ENCODE assay signal across 22 mouse cellular contexts in genomic region chr2:25003946-25004786, GRCm38 (mm10). TPM values are rescaled to one million over a fixed set of nuclear protein-coding genes. Genes with fewer than 3 reads are reported as not detected.
DNase-seq lines count a peak whose midpoint lies in the region; ATAC-seq lines count a peak whose summit lies in the region.
"Had no signal": no experiment of that assay in that cellular context is flagged by ENCODE, and none has a peak within 500 bp of the region (broad histone marks: within the 10 kb centered on the region; RNA-seq: fewer than 3 reads in every experiment).

No protein-coding gene starts in this region.

- ATAC-seq in embryonic facial prominence, embryonic 14.5 days (ENCODE audit: low read depth) = peak; percentile 68; the same call in 1 of the 2 replicates
- 0 out of 2 replicates have a peak, but pooled peaks have one; percentile 44 for ATAC-seq in midbrain, embryonic 11.5 days (ENCODE audit: low FRiP score)
- ATAC-seq: intestine, postnatal 0 days had no signal

- no peak overlapping the region for H3K27ac ChIP-seq in embryonic facial prominence, embryonic 14.5 days (replicated peaks; ENCODE audit: low read depth, low read length)
- H3K27ac ChIP-seq in embryonic facial prominence, embryonic 10.5 days (replicated peaks) = no peak overlapping the region
- no peak overlapping the region for H3K27ac ChIP-seq in midbrain, embryonic 11.5 days (ENCODE audit: low read depth, low read length)
- H3K27ac ChIP-seq: embryonic facial prominence, embryonic 13.5 days; heart, embryonic 13.5 days; hindbrain, embryonic 15.5 days; kidney, postnatal 0 days; liver, embryonic 14.5 days; macrophage; neural tube, embryonic 12.5 days had no signal

- no peak overlapping the region for H3K4me3 ChIP-seq in embryonic facial prominence, embryonic 14.5 days (ENCODE audit: low read depth, low read length)
- H3K4me3 ChIP-seq in embryonic facial prominence, embryonic 10.5 days = no peak overlapping the region
- no peak overlapping the region for H3K4me3 ChIP-seq in midbrain, embryonic 11.5 days (ENCODE audit: low read depth, low read length)
- H3K4me3 ChIP-seq: embryonic facial prominence, embryonic 13.5 days; heart, embryonic 13.5 days; hindbrain, embryonic 15.5 days; neural tube, embryonic 12.5 days had no signal

- no peak overlapping the region for H3K4me2 ChIP-seq in embryonic facial prominence, embryonic 14.5 days (ENCODE audit: low read depth, low read length)
- no peak overlapping the region for H3K4me2 ChIP-seq in midbrain, embryonic 11.5 days
- H3K4me2 ChIP-seq: embryonic facial prominence, embryonic 13.5 days; heart, embryonic 13.5 days; hindbrain, embryonic 15.5 days; neural tube, embryonic 12.5 days had no signal

- H3K4me1 ChIP-seq in embryonic facial prominence, embryonic 14.5 days (ENCODE audit: control insufficient read depth, insufficient read depth, low read length) = no peaks in the 10 kb centered on the region
- no peaks in the 10 kb centered on the region for H3K4me1 ChIP-seq in embryonic facial prominence, embryonic 10.5 days
- H3K4me1 ChIP-seq in midbrain, embryonic 11.5 days (ENCODE audit: control insufficient read depth, insufficient read depth, low read length) = no peaks in the 10 kb centered on the region
- H3K4me1 ChIP-seq: embryonic facial prominence, embryonic 13.5 days; heart, embryonic 13.5 days; hindbrain, embryonic 15.5 days; neural tube, embryonic 12.5 days had no signal

- intact Hi-C loops in left cerebral cortex, postnatal 4 days (cut with DNase I) = no loop called here

- 0 out of 2 replicates have a peak, but pooled peaks cover 4% of the 10 kb centered on the region for H3K36me3 ChIP-seq in embryonic facial prominence, embryonic 14.5 days (ENCODE audit: control insufficient read depth, insufficient read depth, low read length)
- H3K36me3 ChIP-seq in embryonic facial prominence, embryonic 10.5 days (replicated peaks) = no peaks in the 10 kb centered on the region
- H3K36me3 ChIP-seq in midbrain, embryonic 11.5 days (ENCODE audit: control insufficient read depth, insufficient read depth, low read length) = no peaks in the 10 kb centered on the region
- H3K36me3 ChIP-seq: hindbrain, embryonic 15.5 days; neural tube, embryonic 12.5 days had no signal

- no peak overlapping the region for H3K9ac ChIP-seq in embryonic facial prominence, embryonic 14.5 days (ENCODE audit: low read depth, low read length)
- 0 out of 2 replicates have a peak overlapping the region, but pooled peaks have one; percentile 18 for H3K9ac ChIP-seq in midbrain, embryonic 11.5 days (ENCODE audit: low read length)
- H3K9ac ChIP-seq: embryonic facial prominence, embryonic 13.5 days; heart, embryonic 13.5 days; hindbrain, embryonic 15.5 days; liver, embryonic 14.5 days; neural tube, embryonic 12.5 days had no signal

- WGBS in embryonic facial prominence, embryonic 14.5 days = 77% methylated on average over 9 of the region's 9 CpGs
- 77% methylated on average over 9 of the region's 9 CpGs for WGBS in embryonic facial prominence, embryonic 10.5 days
- 44% methylated on average over 9 of the region's 9 CpGs for WGBS in midbrain, embryonic 11.5 days

- H3K9me3 ChIP-seq in embryonic facial prominence, embryonic 14.5 days (ENCODE audit: control insufficient read depth, low read length) = no peaks in the 10 kb centered on the region
- H3K9me3 ChIP-seq in embryonic facial prominence, embryonic 10.5 days = no peaks in the 10 kb centered on the region
- H3K9me3 ChIP-seq in midbrain, embryonic 11.5 days (ENCODE audit: control insufficient read depth, low read length) = no peaks in the 10 kb centered on the region
- H3K9me3 ChIP-seq: embryonic facial prominence, embryonic 13.5 days; G1E; heart, embryonic 13.5 days; hindbrain, embryonic 15.5 days; neural tube, embryonic 12.5 days had no signal

- no peaks in the 10 kb centered on the region for H3K27me3 ChIP-seq in embryonic facial prominence, embryonic 14.5 days (replicated peaks; ENCODE audit: control insufficient read depth, insufficient read depth, low read length)
- H3K27me3 ChIP-seq in embryonic facial prominence, embryonic 10.5 days (replicated peaks; ENCODE audit: low read depth, poor library complexity, severe bottlenecking) = no peaks in the 10 kb centered on the region
- H3K27me3 ChIP-seq in midbrain, embryonic 11.5 days (ENCODE audit: control insufficient read depth, insufficient read depth, low read length) = no peaks in the 10 kb centered on the region
- H3K27me3 ChIP-seq: embryonic facial prominence, embryonic 13.5 days; heart, embryonic 13.5 days; hindbrain, embryonic 15.5 days; neural tube, embryonic 12.5 days had no signal

- DNase-seq in embryonic facial prominence, embryonic 14.5 days (ENCODE audit: low spot score) = peak; percentile 15
- DNase-seq in embryonic facial prominence, embryonic 10.5 days (ENCODE audit: low spot score) = no peak
- DNase-seq in left cerebral cortex, postnatal 4 days = peak; percentile 35
- no peak for DNase-seq in left cerebral cortex, adult 8-10 months (ENCODE audit: low spot score in 2 of 2)
- no peak for DNase-seq in midbrain, embryonic 11.5 days (ENCODE audit: low spot score, missing footprints)
- no peak for DNase-seq in spleen, postnatal 4 days (ENCODE audit: low spot score in 2 of 2)
- DNase-seq in retina, postnatal 1 day = no peak
- DNase-seq in urinary bladder, postnatal 10 days (ENCODE audit: low spot score) = no peak
- DNase-seq: adrenal gland, postnatal 25 days; cerebellum, adult 9-11 months; gastrocnemius, postnatal 14 days; heart, adult 18-20 months; thymus, postnatal 4 days had no signal

RNA-seq across cellular contexts. Expression of gene Pnpla7, which starts 28.3 kb away (rescaled TPM):
- 8.9 and 9.1 TPM in 2 replicates for polyA plus RNA-seq in embryonic facial prominence, embryonic 14.5 days (2014; fragmentation: Nextera tagmentation; extraction: Ambion mirVana)
- polyA plus RNA-seq in embryonic facial prominence, embryonic 10.5 days (2016; fragmentation: Nextera tagmentation; extraction: Ambion mirVana) = 5.6 and 6.1 TPM in 2 replicates
- 1 to 10 TPM; 7.0 to 8.4 TPM for total RNA-seq in left cerebral cortex, postnatal 4 days (2021)
- 10 to 100 TPM; 17.9 to 28.0 (median 26.6) TPM for total RNA-seq in left cerebral cortex, adult 8-10 months (2022)
- polyA plus RNA-seq in midbrain, embryonic 11.5 days (2014; fragmentation: Nextera tagmentation; extraction: Ambion mirVana) = 3.1 and 4.5 TPM in 2 replicates

RNA-seq across cellular contexts. Expression of gene Mrpl41, which starts 29.3 kb away (rescaled TPM):
- polyA plus RNA-seq in embryonic facial prominence, embryonic 14.5 days (2014; fragmentation: Nextera tagmentation; extraction: Ambion mirVana) = 134 and 137 TPM in 2 replicates
- polyA plus RNA-seq in embryonic facial prominence, embryonic 10.5 days (2016; fragmentation: Nextera tagmentation; extraction: Ambion mirVana) = 124 and 127 TPM in 2 replicates
- 10 to 100 TPM; 66.1 to 69.2 TPM for total RNA-seq in left cerebral cortex, postnatal 4 days (2021)
- 10 to 100 TPM; 73.6 to 77.5 (median 75.6) TPM for total RNA-seq in left cerebral cortex, adult 8-10 months (2022)
- polyA plus RNA-seq in midbrain, embryonic 11.5 days (2014; fragmentation: Nextera tagmentation; extraction: Ambion mirVana) = 154 and 163 TPM in 2 replicates

RNA-seq across cellular contexts. Expression of gene Dph7, which starts 42.0 kb away (rescaled TPM):
- polyA plus RNA-seq in embryonic facial prominence, embryonic 14.5 days (2014; fragmentation: Nextera tagmentation; extraction: Ambion mirVana) = 24.1 and 27.6 TPM in 2 replicates
- 34.9 and 35.0 TPM in 2 replicates for polyA plus RNA-seq in embryonic facial prominence, embryonic 10.5 days (2016; fragmentation: Nextera tagmentation; extraction: Ambion mirVana)
- total RNA-seq in left cerebral cortex, postnatal 4 days (2021) = 10 to 100 TPM; 30.1 to 30.6 TPM
- total RNA-seq in left cerebral cortex, adult 8-10 months (2022) = 10 to 100 TPM; 33.2 to 38.0 (median 35.5) TPM
- 32.6 and 33.0 TPM in 2 replicates for polyA plus RNA-seq in midbrain, embryonic 11.5 days (2014; fragmentation: Nextera tagmentation; extraction: Ambion mirVana)

RNA-seq across cellular contexts. Expression of gene Nsmf, which starts 50.0 kb away (rescaled TPM):
- polyA plus RNA-seq in embryonic facial prominence, embryonic 14.5 days (2014; fragmentation: Nextera tagmentation; extraction: Ambion mirVana) = 55.5 and 56.2 TPM in 2 replicates
- polyA plus RNA-seq in embryonic facial prominence, embryonic 10.5 days (2016; fragmentation: Nextera tagmentation; extraction: Ambion mirVana) = 67.3 and 68.6 TPM in 2 replicates
- total RNA-seq in left cerebral cortex, postnatal 4 days (2021) = 100 to 1,000 TPM; 342 to 359 TPM
- total RNA-seq in left cerebral cortex, adult 8-10 months (2022) = 100 to 1,000 TPM; 404 to 462 (median 421) TPM
- 34.2 and 34.7 TPM in 2 replicates for polyA plus RNA-seq in midbrain, embryonic 11.5 days (2014; fragmentation: Nextera tagmentation; extraction: Ambion mirVana)

RNA-seq across cellular contexts. Expression of gene Zmynd19, which starts 54.6 kb away (rescaled TPM):
- 18.9 and 20.4 TPM in 2 replicates for polyA plus RNA-seq in embryonic facial prominence, embryonic 14.5 days (2014; fragmentation: Nextera tagmentation; extraction: Ambion mirVana)
- 25.3 and 25.6 TPM in 2 replicates for polyA plus RNA-seq in embryonic facial prominence, embryonic 10.5 days (2016; fragmentation: Nextera tagmentation; extraction: Ambion mirVana)
- total RNA-seq in left cerebral cortex, postnatal 4 days (2021) = 10 to 100 TPM; 66.4 to 72.3 TPM
- total RNA-seq in left cerebral cortex, adult 8-10 months (2022) = 10 to 100 TPM; 32.1 to 39.3 (median 37.7) TPM
- polyA plus RNA-seq in midbrain, embryonic 11.5 days (2014; fragmentation: Nextera tagmentation; extraction: Ambion mirVana) = 32.9 and 33.7 TPM in 2 replicates

Comparison
In these comparisons a context has a peak if more than half of its experiments do, and no peak if none do; other contexts are left out.
1. DNase-seq: peak in embryonic facial prominence, embryonic 14.5 days (single experiment) and left cerebral cortex, postnatal 4 days (single experiment); none in embryonic facial prominence, embryonic 10.5 days (single experiment), left cerebral cortex, adult 8-10 months (0 of 2), midbrain, embryonic 11.5 days (single experiment), spleen, postnatal 4 days (0 of 2), retina, postnatal 1 day (single experiment) and urinary bladder, postnatal 10 days (single experiment).